10 mouse cellular contexts compared by ENCODE assay signal in genomic region chr4:115938276-115939160, GRCm38 (mm10). TPM values are rescaled to one million over a fixed set of nuclear protein-coding genes. Genes with fewer than 3 reads are reported as not detected.
A peak's percentile ranks its signal among the peaks of the same experiment; 100 is the strongest.
DNase-seq lines count a peak whose midpoint lies in the region; ATAC-seq lines count a peak whose summit lies in the region.
"Had no signal": no experiment of that assay in that cellular context is flagged by ENCODE, and none has a peak within 500 bp of the region (broad histone marks: within the 10 kb centered on the region; RNA-seq: fewer than 3 reads in every experiment).

No protein-coding gene starts in this region.

- H3K4me3 ChIP-seq in embryonic facial prominence, embryonic 12.5 days, result peak overlapping the region; percentile 42

- no peak overlapping the region for H3K9ac ChIP-seq in embryonic facial prominence, embryonic 12.5 days
- H3K9ac ChIP-seq: stomach, embryonic 15.5 days had no signal

- WGBS in embryonic facial prominence, embryonic 12.5 days, result under 1% methylated on average over 37 of the region's 37 CpGs

- H3K36me3 ChIP-seq in embryonic facial prominence, embryonic 12.5 days, result no peaks in the 10 kb centered on the region
- H3K36me3 ChIP-seq: stomach, embryonic 15.5 days had no signal

- no peak overlapping the region for H3K27ac ChIP-seq in embryonic facial prominence, embryonic 12.5 days
- H3K27ac ChIP-seq: stomach, embryonic 15.5 days had no signal

- peak overlapping the region; percentile 79 for H3K4me2 ChIP-seq in embryonic facial prominence, embryonic 12.5 days (replicated peaks)

- DNase-seq in layer of hippocampus, adult 11-12 months (ENCODE audit: low spot score), result peak; percentile 20
- DNase-seq in layer of hippocampus, adult 9-10 months (ENCODE audit: low spot score), result no peak
- peak; percentile 51 for DNase-seq in ZHBTc4 (ENCODE audit: low read depth, low spot score)
- peak; percentile 14 for DNase-seq in induced T-regulatory cell, adult 2 months (ENCODE audit: low read depth)
- peak; percentile 18 for DNase-seq in ovary, postnatal 14 days (ENCODE audit: low spot score)

- no peaks in the 10 kb centered on the region for H3K9me3 ChIP-seq in embryonic facial prominence, embryonic 12.5 days
- H3K9me3 ChIP-seq: stomach, embryonic 15.5 days had no signal

- peaks cover 18% of the 10 kb centered on the region for H3K4me1 ChIP-seq in embryonic facial prominence, embryonic 12.5 days

- no peak for ATAC-seq in embryonic facial prominence, embryonic 12.5 days (ENCODE audit: insufficient number of reproducible peaks, insufficient read depth, low FRiP score, low TSS enrichment)
- no peak for ATAC-seq in monocyte, adult 5-6 weeks (replicated peaks; ENCODE audit: insufficient number of reproducible peaks, low FRiP score, low TSS enrichment, poor library complexity, severe bottlenecking)
- no peak for ATAC-seq in CD4-positive, CD25-positive, alpha-beta regulatory T cell, adult 4 months

- peaks cover 95% of the 10 kb centered on the region for H3K27me3 ChIP-seq in embryonic facial prominence, embryonic 12.5 days

RNA-seq across cellular contexts. Expression of gene Dmbx1, which starts 1.2 kb away (rescaled TPM):
- 1.3 and 1.4 TPM in 2 replicates for polyA plus RNA-seq in embryonic facial prominence, embryonic 12.5 days (2016; fragmentation: Nextera tagmentation; extraction: Ambion mirVana)
- not detected in 3 replicates for total RNA-seq in monocyte, adult 5-6 weeks (2017)
- not detected for polyA plus RNA-seq in CD4-positive, CD25-positive, alpha-beta regulatory T cell, adult 4 months (2017; shearing (Covaris generic))

RNA-seq across cellular contexts. Expression of gene 6430628N08Rik, which starts 48.1 kb away (rescaled TPM):
- polyA plus RNA-seq in embryonic facial prominence, embryonic 12.5 days (2016; fragmentation: Nextera tagmentation; extraction: Ambion mirVana), result not detected in 2 replicates
- not detected in 3 replicates for total RNA-seq in monocyte, adult 5-6 weeks (2017)
- not detected for polyA plus RNA-seq in CD4-positive, CD25-positive, alpha-beta regulatory T cell, adult 4 months (2017; shearing (Covaris generic))
- polyA plus RNA-seq: lung, embryonic 16.5 days; stomach, embryonic 15.5 days had no signal

RNA-seq across cellular contexts. Expression of gene Kncn, which starts 54.3 kb away (rescaled TPM):
- polyA plus RNA-seq in embryonic facial prominence, embryonic 12.5 days (2016; fragmentation: Nextera tagmentation; extraction: Ambion mirVana), result not detected in 2 replicates
- total RNA-seq in monocyte, adult 5-6 weeks (2017), result not detected in 3 replicates
- polyA plus RNA-seq in CD4-positive, CD25-positive, alpha-beta regulatory T cell, adult 4 months (2017; shearing (Covaris generic)), result not detected
- polyA plus RNA-seq: lung, embryonic 16.5 days; stomach, embryonic 15.5 days had no signal
